Mouse (Mus musculus) neural tube, embryonic 13.5 days (tissue): Measurements from ENCODE around the gene Lrrc38. TPM values are rescaled to one million over a fixed set of nuclear protein-coding genes. Genes with fewer than 3 reads are reported as not detected.

ENCODE experiments used
- ATAC-seq: fragments of 200-750 bp; cut with Nextera tagmentation; 2 replicates; pipeline ENCODE4 v1.8.0; 2017; ENCODE audit warnings: low read depth, mild to moderate bottlenecking, moderate TSS enrichment, moderate library complexity
- H3K27ac ChIP-seq: fragments of 300-500 bp; sonication (generic); replicated peaks from 2 replicates; pipeline ENCODE4 v1.5.1; 2015; ENCODE audit warnings: moderate library complexity, mild to moderate bottlenecking, inconsistent platforms
- H3K27me3 ChIP-seq: fragments of 300-500 bp; sonication (generic); 2 replicates; pipeline ENCODE4 v1.6.1; 2015; ENCODE audit warnings: mild to moderate bottlenecking, inconsistent platforms
- H3K36me3 ChIP-seq: fragments of 300-500 bp; sonication (generic); 2 replicates; pipeline ENCODE4 v1.6.1; 2015; ENCODE audit warnings: mild to moderate bottlenecking, inconsistent platforms
- H3K4me1 ChIP-seq: fragments of 300-500 bp; sonication (generic); replicated peaks from 2 replicates; pipeline ENCODE4 v1.6.1; 2015; ENCODE audit warnings: inconsistent platforms
- H3K4me2 ChIP-seq: fragments of 300-500 bp; sonication (generic); 2 replicates; pipeline ENCODE4 v1.6.1; 2015; ENCODE audit warnings: inconsistent platforms, mild to moderate bottlenecking, moderate library complexity
- H3K4me3 ChIP-seq: fragments of 300-500 bp; sonication (generic); 2 replicates; pipeline ENCODE4 v1.5.1; 2015; ENCODE audit warnings: mild to moderate bottlenecking, inconsistent platforms
- H3K9ac ChIP-seq: fragments of 300-500 bp; sonication (generic); 2 replicates; pipeline ENCODE4 v1.6.1; 2015; ENCODE audit warnings: moderate library complexity, mild to moderate bottlenecking, inconsistent platforms
- H3K9me3 ChIP-seq: fragments of 300-500 bp; sonication (generic); 2 replicates; pipeline ENCODE4 v1.6.1; 2016; ENCODE audit warnings: inconsistent platforms
- WGBS: fragments of 180-500 bp; shearing (Covaris S2); methylation state at CpG from one replicate; pipeline ENCODE4 v1.1.7; 2015; 5-methylcytosine and 5-hydroxymethylcytosine counted together
- polyA plus RNA-seq: library from polyadenylated mRNA; unstranded; fragments of >200 nt; fragmentation: Nextera tagmentation; extraction: Ambion mirVana; gene quantifications from 2 replicates; pipeline ENCODE4 v1.2.1, GENCODE M21; 2015

Gene Lrrc38
- 0.27 and 0.33 TPM in 2 replicates for polyA plus RNA-seq

DNA sequence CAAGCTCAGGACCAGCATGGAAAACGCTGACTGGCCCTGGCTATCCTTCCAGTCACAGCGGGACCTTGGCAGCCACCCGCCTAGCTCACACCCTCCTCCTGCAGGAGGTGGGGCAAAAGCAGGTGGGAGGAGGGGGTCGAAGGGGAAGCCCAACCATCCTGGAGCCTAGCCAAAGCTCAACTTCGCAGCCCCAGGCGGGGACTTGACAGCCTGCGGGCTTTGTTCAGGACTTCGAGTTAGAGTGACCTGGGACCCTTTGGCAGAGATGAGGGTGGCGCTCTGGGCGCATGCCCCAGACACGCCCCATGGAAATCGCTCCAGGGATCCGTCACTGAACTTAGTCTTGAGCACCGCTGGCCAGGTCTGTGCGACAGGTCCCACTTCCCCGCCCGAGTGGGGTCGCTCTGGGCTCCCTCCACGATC, at the start of gene Lrrc38:
Gene Lrrc38 (plus strand): TSS at position 274 of the 423 bp plus-strand sequence.
- peak; percentile 54 for ATAC-seq
- H3K9me3 ChIP-seq, result no peaks in the 10 kb centered on the region
- H3K4me1 ChIP-seq, result peaks cover 20% of the 10 kb centered on the region
- H3K4me3 ChIP-seq, result peak within 1 kb of the TSS; percentile 57
- 1% methylated on average over 19 of the region's 19 CpGs for WGBS
- H3K9ac ChIP-seq, result peak within 1 kb of the TSS; percentile 71
- peak within 1 kb of the TSS; percentile 98 for H3K4me2 ChIP-seq
- H3K36me3 ChIP-seq, result no peaks in the 10 kb centered on the region
- no peak within 1 kb of the TSS for H3K27ac ChIP-seq
- H3K27me3 ChIP-seq, result peaks cover 56% of the 10 kb centered on the region

DNA sequence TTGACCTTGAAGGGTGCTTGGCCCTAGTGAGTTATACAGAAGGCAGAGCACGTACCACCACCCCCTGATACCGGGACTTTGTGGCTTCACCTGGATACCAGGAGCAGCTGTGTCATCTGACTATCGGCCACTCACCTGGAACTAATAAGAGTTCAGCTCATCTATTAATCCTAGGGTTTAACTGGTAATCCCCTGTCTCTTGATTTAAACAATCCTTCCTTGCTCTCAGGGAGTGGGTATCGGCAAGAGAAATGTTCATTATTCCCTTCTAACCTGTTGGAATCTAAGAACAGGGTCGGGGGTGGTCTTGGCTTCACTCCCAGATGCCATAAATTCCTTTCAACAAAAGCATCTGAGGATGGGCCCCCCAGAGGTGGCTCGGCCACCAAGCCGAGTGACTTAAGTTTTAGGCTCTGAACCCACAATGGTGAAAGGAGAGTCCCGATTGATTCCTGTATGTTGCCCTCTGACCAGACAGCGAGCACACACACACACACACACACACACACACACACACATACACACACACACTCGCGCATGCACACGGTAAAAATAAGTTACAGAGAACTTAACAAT, 49.4 kb upstream of the Lrrc38 start:
- no peaks in the 10 kb centered on the region for H3K36me3 ChIP-seq
- H3K4me1 ChIP-seq, result peaks cover 56% of the 10 kb centered on the region
- 4% methylated on average over 12 of the region's 12 CpGs for WGBS
- H3K4me3 ChIP-seq, result peak overlapping the region; percentile 43
- no peaks in the 10 kb centered on the region for H3K9me3 ChIP-seq
- no peaks in the 10 kb centered on the region for H3K27me3 ChIP-seq
- peak overlapping the region; percentile 62; the same call in 1 of the 2 replicates for H3K9ac ChIP-seq
- no peak for ATAC-seq
- no peak overlapping the region for H3K27ac ChIP-seq
- H3K4me2 ChIP-seq, result peak overlapping the region; percentile 60

DNA sequence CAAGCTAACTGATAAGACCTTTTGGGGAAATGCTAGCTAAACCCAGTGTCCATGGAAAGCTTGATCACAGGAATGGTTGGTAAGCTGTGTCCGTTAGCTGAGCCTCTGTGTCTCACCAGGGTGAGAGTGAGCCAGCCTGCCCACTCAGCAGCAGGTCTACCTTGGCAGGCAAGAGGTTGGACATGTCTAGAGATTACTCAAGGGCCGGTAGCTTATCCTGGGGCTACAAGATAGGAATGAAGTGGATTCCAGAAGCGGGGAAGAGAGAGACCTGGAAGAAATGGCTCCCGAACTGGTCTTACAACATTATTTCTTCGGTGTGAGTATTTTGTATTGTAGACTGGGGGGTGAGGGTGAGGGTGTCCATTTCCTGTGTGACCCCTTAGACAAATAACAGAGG, 48.5 kb upstream of the Lrrc38 start:
- no peak overlapping the region for H3K9ac ChIP-seq
- H3K4me2 ChIP-seq, result peak overlapping the region; percentile 60
- ATAC-seq, result no peak
- no peaks in the 10 kb centered on the region for H3K27me3 ChIP-seq
- no peak overlapping the region for H3K4me3 ChIP-seq
- H3K27ac ChIP-seq, result no peak overlapping the region
- H3K9me3 ChIP-seq, result no peaks in the 10 kb centered on the region
- WGBS, result 58% methylated on average over 5 of the region's 5 CpGs
- no peaks in the 10 kb centered on the region for H3K36me3 ChIP-seq
- H3K4me1 ChIP-seq, result peaks cover 48% of the 10 kb centered on the region

DNA sequence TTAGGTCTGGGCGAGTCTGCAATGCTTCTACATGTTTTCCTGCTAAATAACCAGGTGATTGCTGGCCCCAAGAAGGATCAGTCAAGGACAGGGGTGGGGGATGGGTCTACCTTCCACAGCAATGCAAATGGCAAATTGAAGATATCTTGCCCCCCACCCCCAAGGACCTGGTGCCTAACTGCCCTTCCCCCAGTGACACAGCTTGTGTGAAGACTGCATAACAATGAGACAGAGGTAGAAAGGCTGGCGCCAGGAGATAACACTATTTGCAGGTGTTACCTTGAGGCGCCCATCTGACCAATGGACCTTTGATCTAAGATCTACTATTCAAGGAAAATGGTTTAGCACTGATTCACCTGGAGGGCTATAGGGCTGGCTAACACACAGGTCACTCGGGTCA, 47.7 kb upstream of the Lrrc38 start:
- Histone ChIP-seq H3K27me3 (no peaks in the 10 kb centered on the region), H3K4me1 (peaks cover 41% of the 10 kb centered on the region), H3K9ac (no peak overlapping the region), H3K4me3 (no peak overlapping the region), H3K4me2 (no peak overlapping the region), H3K27ac (no peak overlapping the region), H3K9me3 (no peaks in the 10 kb centered on the region), H3K36me3 (no peaks in the 10 kb centered on the region)
- ATAC-seq, result no peak
- 54% methylated on average over 4 of the region's 4 CpGs for WGBS

DNA sequence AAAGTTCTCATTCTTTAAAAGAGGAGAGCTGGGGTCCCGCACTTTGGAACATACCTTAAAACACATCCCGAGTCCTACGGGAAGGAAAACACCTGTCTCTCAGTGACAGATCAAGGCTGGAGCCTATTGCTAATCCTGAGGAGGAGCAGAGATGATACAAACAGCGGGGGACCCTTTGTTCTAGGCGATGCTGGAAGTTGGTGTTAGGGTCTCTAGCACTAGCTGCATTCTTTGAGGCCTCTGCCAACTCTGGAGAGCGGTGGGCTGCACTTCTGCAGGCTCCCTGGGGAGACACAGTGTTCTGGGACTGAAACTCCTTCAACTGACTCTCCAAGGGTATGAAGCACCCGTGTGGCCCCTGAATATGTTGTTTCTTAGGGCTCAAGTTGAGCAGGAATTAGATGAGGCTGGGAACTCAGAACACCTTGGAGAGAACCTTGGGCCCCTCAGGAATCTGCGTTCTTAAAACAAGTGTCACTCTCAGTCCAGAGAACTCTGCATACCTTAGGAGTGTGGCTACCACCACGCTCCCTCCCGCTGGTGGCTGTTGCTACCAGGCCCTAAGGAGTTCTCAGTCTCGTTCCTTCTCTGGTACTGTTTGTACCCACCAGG, 47.2 kb upstream of the Lrrc38 start:
- WGBS, result 51% methylated on average over 11 of the region's 11 CpGs
- H3K4me1 ChIP-seq, result peaks cover 36% of the 10 kb centered on the region
- H3K27me3 ChIP-seq, result no peaks in the 10 kb centered on the region
- ATAC-seq, result no peak
- no peak overlapping the region for H3K27ac ChIP-seq
- H3K9me3 ChIP-seq, result no peaks in the 10 kb centered on the region
- no peak overlapping the region for H3K4me2 ChIP-seq
- H3K4me3 ChIP-seq, result no peak overlapping the region
- no peak overlapping the region for H3K9ac ChIP-seq
- H3K36me3 ChIP-seq, result no peaks in the 10 kb centered on the region

DNA sequence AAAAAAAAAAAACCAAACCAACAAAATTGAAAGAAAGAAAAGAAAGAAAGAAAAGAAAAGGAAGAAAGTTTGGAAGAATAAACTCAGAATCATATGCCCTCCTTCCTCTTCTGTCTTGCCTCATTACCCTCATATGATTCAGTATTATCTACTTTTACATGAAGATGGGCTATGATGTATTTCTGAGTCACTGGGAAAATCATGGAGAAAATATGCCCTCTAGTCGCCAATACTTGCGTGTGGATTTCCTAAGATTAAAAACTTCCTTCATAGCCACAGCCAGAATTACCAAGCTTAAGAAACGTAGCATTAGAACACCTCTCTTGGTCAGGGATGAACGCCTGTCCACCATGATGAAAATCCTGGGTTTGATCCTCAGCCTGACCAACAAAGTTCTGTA, 44.5 kb upstream of the Lrrc38 start:
- Histone ChIP-seq H3K36me3 (no peaks in the 10 kb centered on the region), H3K9ac (no peak overlapping the region), H3K4me2 (no peak overlapping the region), H3K4me3 (no peak overlapping the region), H3K4me1 (peaks cover 10% of the 10 kb centered on the region), H3K9me3 (no peaks in the 10 kb centered on the region), H3K27me3 (no peaks in the 10 kb centered on the region), H3K27ac (no peak overlapping the region)
- ATAC-seq, result no peak
- WGBS, result 96% methylated on average over 4 of the region's 4 CpGs

DNA sequence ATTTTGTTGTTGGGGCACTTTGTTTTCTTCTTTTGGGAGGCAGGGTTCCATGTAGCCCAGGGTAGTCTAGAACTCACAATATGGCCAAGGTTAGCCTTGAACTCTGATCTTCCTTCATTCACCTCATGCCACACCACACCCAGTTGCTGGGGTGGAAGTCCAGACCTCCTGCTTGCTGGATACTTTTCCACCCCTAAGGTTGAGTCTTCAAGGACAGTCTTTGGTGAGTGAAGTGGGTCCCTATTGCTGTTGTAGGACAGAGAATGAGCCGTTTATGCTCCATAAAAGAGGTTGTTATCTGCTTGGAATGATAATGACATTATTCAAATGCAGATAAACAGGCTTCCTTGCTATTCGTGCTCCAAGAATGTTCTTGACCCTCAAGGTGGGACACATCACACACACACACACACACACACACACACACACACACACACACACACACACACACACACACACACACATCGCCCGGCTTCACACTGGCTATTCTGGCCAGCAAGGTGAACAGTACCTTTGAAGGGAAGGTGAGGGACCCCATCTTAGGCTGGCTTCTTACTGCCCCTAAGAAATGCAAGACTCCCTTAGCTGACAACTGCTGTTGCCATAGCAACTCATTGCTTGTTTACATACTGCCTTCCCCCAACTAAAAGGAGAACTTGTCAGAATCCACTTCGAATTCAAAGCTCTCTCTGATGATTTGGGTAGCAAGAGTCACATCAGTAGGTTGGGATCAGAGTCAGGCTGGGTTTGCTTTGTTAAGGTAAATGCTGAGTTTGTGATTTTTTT, 43.4 kb upstream of the Lrrc38 start:
- peaks cover 3% of the 10 kb centered on the region; the same call in 1 of the 2 replicates for H3K4me1 ChIP-seq
- 46% methylated on average over 5 of the region's 5 CpGs for WGBS
- H3K36me3 ChIP-seq, result no peaks in the 10 kb centered on the region
- H3K4me2 ChIP-seq, result no peak overlapping the region
- H3K27me3 ChIP-seq, result no peaks in the 10 kb centered on the region
- H3K27ac ChIP-seq, result no peak overlapping the region
- H3K4me3 ChIP-seq, result no peak overlapping the region
- no peak overlapping the region for H3K9ac ChIP-seq
- H3K9me3 ChIP-seq, result no peaks in the 10 kb centered on the region
- ATAC-seq, result no peak

DNA sequence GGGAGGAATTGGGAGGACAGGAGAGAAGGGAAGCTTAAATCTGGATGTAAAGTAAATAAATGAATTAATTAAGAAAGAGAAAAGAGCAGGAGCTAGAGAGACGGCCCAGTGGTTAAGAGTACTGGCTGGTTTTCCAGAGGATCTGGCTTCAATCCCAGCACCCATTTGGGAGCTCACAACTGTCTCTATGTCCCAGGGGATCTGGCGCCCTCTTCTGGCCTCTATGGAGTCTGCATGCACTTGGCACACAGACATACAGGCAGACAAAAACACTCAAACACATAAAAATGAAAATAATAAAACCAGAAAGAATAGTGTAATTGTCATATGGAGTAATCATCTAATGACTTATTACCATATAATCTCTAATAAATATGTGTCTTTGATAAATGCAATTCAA, 38.2 kb upstream of the Lrrc38 start:
- Histone ChIP-seq H3K9me3 (no peaks in the 10 kb centered on the region), H3K4me3 (no peak overlapping the region), H3K27me3 (no peaks in the 10 kb centered on the region), H3K4me1 (no peaks in the 10 kb centered on the region; the same call in 1 of the 2 replicates), H3K4me2 (no peak overlapping the region), H3K9ac (no peak overlapping the region), H3K27ac (no peak overlapping the region), H3K36me3 (no peaks in the 10 kb centered on the region)
- 52% methylated on average over 2 of the region's 2 CpGs for WGBS
- ATAC-seq, result no peak

DNA sequence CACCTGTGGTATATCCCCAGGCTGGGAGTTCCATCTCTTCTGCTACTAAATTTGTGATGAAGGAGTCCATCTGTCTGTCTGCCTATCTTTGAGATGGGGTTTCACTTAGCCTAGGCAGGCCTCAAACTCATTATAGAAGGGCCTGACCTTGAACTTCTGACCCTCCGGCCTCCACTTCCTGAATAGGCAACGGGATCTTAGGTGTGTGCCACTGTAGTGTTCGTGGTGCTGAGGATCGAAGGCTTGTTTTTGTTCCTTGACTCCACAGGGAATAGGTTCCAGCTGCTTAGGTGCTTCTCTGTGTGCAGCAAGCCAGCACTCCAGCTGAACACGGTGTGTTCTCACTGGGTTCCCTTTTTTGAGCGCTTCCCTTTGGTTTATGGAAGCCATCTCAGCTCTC, 36.3 kb upstream of the Lrrc38 start:
- H3K27ac ChIP-seq, result no peak overlapping the region

DNA sequence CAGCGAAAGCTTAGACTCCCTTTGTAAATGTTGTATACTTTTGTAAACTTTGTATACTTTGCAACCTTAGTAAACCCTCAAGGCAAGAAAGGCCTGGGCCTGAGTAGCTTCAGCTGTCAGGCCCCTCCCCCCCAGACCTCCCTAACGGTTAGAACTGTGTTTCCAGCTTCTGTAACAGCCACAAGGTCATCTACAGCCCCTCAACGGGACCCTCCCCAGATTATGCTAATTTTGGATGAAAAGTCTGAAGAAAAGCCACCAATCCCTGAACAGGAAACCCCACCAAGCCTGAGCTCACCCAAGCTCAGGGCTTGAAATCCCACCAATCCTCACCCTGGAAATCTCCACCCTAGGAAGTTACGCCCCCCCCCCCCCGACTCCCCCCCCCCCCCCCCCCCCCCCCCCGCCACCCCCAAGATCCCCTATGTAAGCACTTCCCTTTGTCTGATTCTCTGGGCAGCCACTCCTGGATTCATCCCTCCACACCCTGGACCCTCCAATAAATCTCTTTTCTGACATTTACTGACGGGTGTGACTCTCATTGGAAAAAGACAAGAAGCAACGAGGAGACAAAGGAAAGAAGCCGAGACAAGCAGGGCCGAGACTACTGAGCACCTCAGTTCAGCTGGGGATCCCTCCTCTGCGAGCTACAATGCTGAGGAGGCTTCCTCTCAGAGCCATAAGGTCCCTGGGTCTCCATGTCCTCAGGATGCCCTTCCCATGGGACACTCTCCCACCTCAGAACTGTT, 25.2 kb upstream of the Lrrc38 start:
- no peaks in the 10 kb centered on the region for H3K9me3 ChIP-seq
- no peak overlapping the region for H3K4me3 ChIP-seq
- 10% methylated on average over 8 of the region's 11 CpGs for WGBS
- peak overlapping the region; percentile 64; the same call in 1 of the 2 replicates for H3K9ac ChIP-seq
- H3K27ac ChIP-seq, result peak overlapping the region; percentile 76
- H3K4me2 ChIP-seq, result peak overlapping the region; percentile 58
- no peaks in the 10 kb centered on the region for H3K36me3 ChIP-seq
- peaks cover 10% of the 10 kb centered on the region for H3K4me1 ChIP-seq
- ATAC-seq, result peak; percentile 60; the same call in 1 of the 2 replicates
- H3K27me3 ChIP-seq, result no peaks in the 10 kb centered on the region

More for the DNA sequence above, 36.3 kb upstream of the Lrrc38 start:
- WGBS, result 86% methylated on average over 6 of the region's 6 CpGs
- Histone ChIP-seq H3K36me3 (no peaks in the 10 kb centered on the region), H3K4me2 (no peak overlapping the region), H3K9ac (no peak overlapping the region), H3K4me1 (no peaks in the 10 kb centered on the region), H3K9me3 (no peaks in the 10 kb centered on the region), H3K27me3 (no peaks in the 10 kb centered on the region), H3K4me3 (no peak overlapping the region)
- ATAC-seq, result no peak

DNA sequence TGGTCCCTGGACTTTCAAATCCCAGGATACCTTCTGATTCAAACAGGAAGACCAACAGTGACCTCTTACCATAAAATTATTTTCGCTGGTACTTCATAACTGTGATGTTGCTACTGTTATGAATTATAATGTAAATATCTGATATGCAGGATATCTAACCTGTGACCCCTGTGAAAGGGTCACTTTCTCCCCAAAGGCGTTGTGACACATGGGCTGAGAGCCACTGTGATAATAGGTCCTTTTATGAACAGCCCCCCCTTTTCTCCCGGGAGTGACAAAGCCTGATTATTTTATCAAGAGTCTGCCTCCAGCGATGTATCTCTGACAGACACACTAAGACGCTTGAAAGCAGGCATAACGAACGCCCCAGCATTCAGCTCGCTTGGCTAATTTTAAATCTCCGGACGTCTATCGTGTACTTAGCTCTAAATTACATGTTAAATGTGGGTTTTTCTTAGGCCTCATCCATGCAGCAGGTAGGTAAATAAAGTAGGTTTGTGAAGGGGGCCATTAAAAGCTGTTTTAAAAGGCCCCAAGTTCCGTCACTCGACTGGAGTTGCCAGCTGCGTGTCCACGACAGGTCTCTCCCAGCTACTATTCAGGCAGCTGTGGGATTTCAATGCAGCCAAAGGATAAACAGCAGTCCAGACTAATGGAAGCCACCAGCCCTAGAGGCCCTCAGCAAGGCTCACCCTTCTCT, 24.5 kb upstream of the Lrrc38 start:
- Histone ChIP-seq H3K27ac (peak overlapping the region; percentile 76), H3K4me3 (peak overlapping the region; percentile 31), H3K27me3 (no peaks in the 10 kb centered on the region), H3K9me3 (no peaks in the 10 kb centered on the region), H3K4me1 (peaks cover 10% of the 10 kb centered on the region), H3K4me2 (peak overlapping the region; percentile 58), H3K9ac (peak overlapping the region; percentile 64), H3K36me3 (no peaks in the 10 kb centered on the region)
- 5% methylated on average over 15 of the region's 15 CpGs for WGBS
- peak; percentile 54; the same call in 1 of the 2 replicates for ATAC-seq
